Mouse (Mus musculus) kidney, adult 2 months (tissue): ENCODE measurements around the gene Zbtb32.

Experiments
- CTCF ChIP-seq: fragments of 200-500 bp; conservative IDR thresholded peaks from 2 replicates; pipeline ENCODE4 v1.5.1; 2011; ENCODE audit warnings: low read depth, mild to moderate bottlenecking, control low read depth, low read length, moderate library complexity, mixed read lengths; ENCODE audit not compliant: insufficient read depth, insufficient read length
- POLR2A ChIP-seq: fragments of 200-500 bp; IDR thresholded peaks from one replicate; pipeline ENCODE4 v1.6.1; 2011; ENCODE audit warnings: low read depth, low read length, control low read depth

- TF ChIP-seq CTCF = no peak
- no peak for TF ChIP-seq POLR2A
Measured at GRCm38 (mm10) chr7:30598786-30599185, at the start of gene Zbtb32.
